Mouse (Mus musculus) CH12.LX (cell line): Measurements from ENCODE around the gene Ttc3.

Source experiments
- CHD1 ChIP-seq: IDR thresholded peaks from 2 replicates; pipeline ENCODE4 v1.6.1; 2012; ENCODE audit warnings: low read depth, low read length, improper control_type of control experiment, inconsistent platforms
- CTCF ChIP-seq, 2 experiments: IDR thresholded peaks in 1 of 2; conservative IDR thresholded peaks in 1 of 2; 2 replicates each; pipeline ENCODE4 v1.5.1; 2011 to 2012; ENCODE audit warnings: low read depth in 2 of 2, low read length in 2 of 2, improper control_type of control experiment in 1 of 2, inconsistent platforms in 1 of 2, mild to moderate bottlenecking in 1 of 2, moderate library complexity in 1 of 2

GRCm38 (mm10) chr16:94504192-94504591, 133.8 kb downstream of the Ttc3 start:
- no peak for TF ChIP-seq CHD1
- no peak for TF ChIP-seq CTCF (conservative IDR thresholded peaks at IDR 0.05 in 1 of 2, IDR thresholded peaks at IDR 0.05 in 1 of 2; ENCODE audit: low read depth in 2 of 2, low read length in 2 of 2)
